Mouse (Mus musculus): ENCODE data around the gene Zfc3h1.

Gene Zfc3h1

GRCm38 (mm10) chr10:115478441-115479141 lies 93.8 kb downstream of the Zfc3h1 start:
- DNase-seq: no peak
